Mouse (Mus musculus) MEL (cell line): ENCODE results near the gene F830045P16Rik. TPM values are rescaled to one million over a fixed set of nuclear protein-coding genes. Genes with fewer than 3 reads are reported as not detected.

Experiments used
- DNase-seq: peaks from one replicate; pipeline ENCODE4 v3.0.0; 2011; ENCODE audit warnings: low read depth, low spot score
- H3K27ac ChIP-seq: 2 replicates; pipeline ENCODE4 v1.5.1; 2012; ENCODE audit warnings: low read depth, mild to moderate bottlenecking, control low read depth, low read length, moderate library complexity; ENCODE audit not compliant: control insufficient read depth
- H3K27me3 ChIP-seq, 2 experiments: fragments of 150-350 bp in 1 of 2; sonication (generic) in 1 of 2; 2 replicates each; pipeline ENCODE4 v1.6.1; 2012; ENCODE audit warnings: low read length in 2 of 2, mild to moderate bottlenecking in 2 of 2, improper control_type of control experiment in 1 of 2, moderate library complexity in 1 of 2; ENCODE audit not compliant: insufficient read depth in 2 of 2, control insufficient read depth in 1 of 2
- H3K36me3 ChIP-seq, 2 experiments: 2 replicates each; pipeline ENCODE4 v1.6.1; 2012 to 2014; ENCODE audit warnings: low read length in 2 of 2, improper control_type of control experiment in 1 of 2, inconsistent platforms in 1 of 2, mild to moderate bottlenecking in 1 of 2; ENCODE audit not compliant: insufficient read depth in 2 of 2, control insufficient read depth in 1 of 2
- H3K4me1 ChIP-seq, 2 experiments: fragments of 150-350 bp in 1 of 2; sonication (generic) in 1 of 2; 2 replicates each; pipeline ENCODE4 v1.6.1; 2012; ENCODE audit warnings: low read length in 2 of 2, improper control_type of control experiment in 1 of 2, mild to moderate bottlenecking in 1 of 2; ENCODE audit not compliant: insufficient read depth in 2 of 2, control insufficient read depth in 1 of 2
- H3K4me3 ChIP-seq, 2 experiments: fragments of 150-350 bp in 1 of 2; sonication (generic) in 1 of 2; 2 replicates each; pipeline ENCODE4 v1.5.1; 2012; ENCODE audit warnings: low read depth in 2 of 2, low read length in 2 of 2, mild to moderate bottlenecking in 2 of 2, moderate library complexity in 2 of 2, control low read depth in 1 of 2, improper control_type of control experiment in 1 of 2; ENCODE audit not compliant: control insufficient read depth in 1 of 2, insufficient read depth in 1 of 2
- H3K79me2 ChIP-seq: 2 replicates; pipeline ENCODE4 v1.6.1; 2012; ENCODE audit warnings: mild to moderate bottlenecking, low read length, moderate library complexity; ENCODE audit not compliant: control insufficient read depth, poor library complexity, insufficient read depth
- H3K9ac ChIP-seq: 2 replicates; pipeline ENCODE4 v1.6.1; 2012; ENCODE audit warnings: low read depth, mild to moderate bottlenecking, control low read depth, low read length, moderate library complexity; ENCODE audit not compliant: control insufficient read depth, poor library complexity, severe bottlenecking
- H3K9me3 ChIP-seq: fragments of 150-350 bp; sonication (generic); replicated peaks from 2 replicates; pipeline ENCODE4 v1.6.1; 2012; ENCODE audit warnings: mild to moderate bottlenecking, low read length, improper control_type of control experiment, moderate library complexity; ENCODE audit not compliant: insufficient read depth
- BHLHE40 ChIP-seq: IDR thresholded peaks from 2 replicates; pipeline ENCODE4 v1.6.1; 2012; ENCODE audit warnings: low read depth, mild to moderate bottlenecking, inconsistent platforms, low read length, improper control_type of control experiment, borderline replicate concordance
- CHD1 ChIP-seq: IDR thresholded peaks from 2 replicates; pipeline ENCODE4 v1.6.1; 2012; ENCODE audit warnings: low read depth, mild to moderate bottlenecking, inconsistent platforms, low read length, improper control_type of control experiment
- CTCF ChIP-seq, 3 experiments: IDR thresholded peaks in 2 of 3; conservative IDR thresholded peaks in 1 of 3; 2 replicates each; pipeline ENCODE4 v1.5.1; 2011 to 2012; ENCODE audit warnings: low read length in 3 of 3, low read depth in 2 of 3, mild to moderate bottlenecking in 2 of 3, improper control_type of control experiment in 1 of 3, inconsistent platforms in 1 of 3, mixed read lengths in 1 of 3, moderate library complexity in 1 of 3; ENCODE audit not compliant: control insufficient read depth in 1 of 3, insufficient read depth in 1 of 3, poor library complexity in 1 of 3, severe bottlenecking in 1 of 3
- ELF1 ChIP-seq: IDR thresholded peaks from 2 replicates; pipeline ENCODE4 v1.6.1; 2014; ENCODE audit warnings: low read depth, mild to moderate bottlenecking, inconsistent platforms, low read length, improper control_type of control experiment, moderate library complexity
- EP300 ChIP-seq, 2 experiments: IDR thresholded peaks; 2 replicates each; pipeline ENCODE4 v1.6.1; 2011; ENCODE audit warnings: improper control_type of control experiment in 2 of 2, low read length in 2 of 2, low read depth in 1 of 2, mild to moderate bottlenecking in 1 of 2
- GABPA ChIP-seq: IDR thresholded peaks from 2 replicates; pipeline ENCODE4 v1.6.1; 2012; ENCODE audit warnings: low read depth, mild to moderate bottlenecking, inconsistent platforms, low read length, improper control_type of control experiment, moderate library complexity
- HCFC1 ChIP-seq: IDR thresholded peaks from 2 replicates; pipeline ENCODE4 v1.6.1; 2012; ENCODE audit warnings: low read depth, mild to moderate bottlenecking, inconsistent platforms, low read length, improper control_type of control experiment, moderate library complexity
- MAX ChIP-seq: IDR thresholded peaks from 2 replicates; pipeline ENCODE4 v1.6.1; 2011; ENCODE audit warnings: low read length, improper control_type of control experiment
- MEF2A ChIP-seq: IDR thresholded peaks from 2 replicates; pipeline ENCODE4 v1.6.1; 2014; ENCODE audit warnings: low read depth, mild to moderate bottlenecking, inconsistent platforms, low read length, improper control_type of control experiment; ENCODE audit not compliant: poor library complexity, insufficient replicate concordance, severe bottlenecking; ENCODE audit errors: extremely low read depth
- NRF1 ChIP-seq: IDR thresholded peaks from 2 replicates; pipeline ENCODE4 v1.6.1; 2014; ENCODE audit warnings: low read depth, mild to moderate bottlenecking, inconsistent platforms, low read length, improper control_type of control experiment, moderate library complexity; ENCODE audit not compliant: poor library complexity, insufficient read depth, severe bottlenecking
- POLR2A ChIP-seq, 2 experiments: IDR thresholded peaks; 2 replicates each; pipeline ENCODE4 v1.6.1; 2011 to 2012; ENCODE audit warnings: low read length in 2 of 2, mild to moderate bottlenecking in 2 of 2, control low read depth in 1 of 2, improper control_type of control experiment in 1 of 2, low read depth in 1 of 2, moderate library complexity in 1 of 2; ENCODE audit not compliant: control insufficient read depth in 1 of 2, insufficient read depth in 1 of 2, poor library complexity in 1 of 2
- POLR2AphosphoS5 ChIP-seq: IDR thresholded peaks from 2 replicates; pipeline ENCODE4 v1.6.1; 2012; ENCODE audit warnings: low read depth, borderline replicate concordance, mild to moderate bottlenecking, inconsistent platforms, low read length, moderate library complexity, mixed read lengths
- RAD21 ChIP-seq: IDR thresholded peaks from 2 replicates; pipeline ENCODE4 v1.6.1; 2011; ENCODE audit warnings: mild to moderate bottlenecking, low read depth, low read length, improper control_type of control experiment
- RCOR1 ChIP-seq: IDR thresholded peaks from 2 replicates; pipeline ENCODE4 v1.6.1; 2012; ENCODE audit warnings: low read depth, mild to moderate bottlenecking, inconsistent platforms, low read length, improper control_type of control experiment
- TAL1 ChIP-seq: IDR thresholded peaks from 2 replicates; pipeline ENCODE4 v1.6.1; 2012; ENCODE audit warnings: mild to moderate bottlenecking, inconsistent platforms, low read length, moderate library complexity, mixed read lengths
- TBP ChIP-seq: IDR thresholded peaks from 2 replicates; pipeline ENCODE4 v1.8.0; 2011; ENCODE audit warnings: low read depth, low read length, improper control_type of control experiment
- UBTF ChIP-seq: IDR thresholded peaks from 2 replicates; pipeline ENCODE4 v1.6.1; 2012; ENCODE audit warnings: low read depth, mild to moderate bottlenecking, inconsistent platforms, low read length, improper control_type of control experiment, moderate library complexity, borderline replicate concordance; ENCODE audit not compliant: insufficient read depth
- USF1 ChIP-seq: IDR thresholded peaks from 2 replicates; pipeline ENCODE4 v1.6.1; 2014; ENCODE audit warnings: low read depth, mild to moderate bottlenecking, inconsistent platforms, low read length, improper control_type of control experiment, moderate library complexity
- USF2 ChIP-seq, 2 experiments: IDR thresholded peaks; 2 replicates each; pipeline ENCODE4 v1.6.1; 2011 to 2012; ENCODE audit warnings: improper control_type of control experiment in 2 of 2, low read length in 2 of 2, borderline replicate concordance in 1 of 2, inconsistent platforms in 1 of 2, low read depth in 1 of 2, mild to moderate bottlenecking in 1 of 2; ENCODE audit not compliant: insufficient read depth in 1 of 2
- ZMIZ1 ChIP-seq: IDR thresholded peaks from 2 replicates; pipeline ENCODE4 v1.6.1; 2012; ENCODE audit warnings: low read depth, mild to moderate bottlenecking, inconsistent platforms, low read length, improper control_type of control experiment, moderate library complexity
- ZNF384 ChIP-seq: IDR thresholded peaks from 2 replicates; pipeline ENCODE4 v1.6.1; 2012; ENCODE audit warnings: low read depth, mild to moderate bottlenecking, inconsistent platforms, low read length, improper control_type of control experiment
- polyA plus RNA-seq, 2 experiments: library from polyadenylated mRNA; stranded (reverse) in 1 of 2; unstranded in 1 of 2; fragments of >175 nt in 1 of 2; fragments of >200 nt in 1 of 2; gene quantifications; 2 replicates each; pipeline versions ENCODE4 v1.2.1 to v1.2.4; 2012; ENCODE audit warnings: low replicate concordance in 2 of 2, low read depth in 1 of 2; ENCODE audit not compliant: insufficient read length in 2 of 2, insufficient read depth in 1 of 2, missing spikeins in 1 of 2
- total RNA-seq: library from RNA; depleted of rRNA; stranded (reverse); fragments of 300-350 nt; gene quantifications from 2 replicates; pipeline ENCODE4 v1.2.3, GENCODE M21; 2012

Gene F830045P16Rik
- total and polyA plus RNA-seq, 3 experiments, result not detected

GRCm38 (mm10) chr2:129539175-129539574, 2.8 kb upstream of the F830045P16Rik start:
- no peaks in the 10 kb centered on the region for H3K79me2 ChIP-seq
- no peak overlapping the region for H3K27ac ChIP-seq
- TF ChIP-seq TBP (no peak), MAX (no peak), CTCF (IDR thresholded peaks at IDR 0.05 in 2 of 3, conservative IDR thresholded peaks at IDR 0.05 in 1 of 3; ENCODE audit: control insufficient read depth in 1 of 3, insufficient read depth in 1 of 3, low read depth in 2 of 3, low read length in 3 of 3, poor library complexity in 1 of 3, severe bottlenecking in 1 of 3) (no peak), RAD21 (no peak), POLR2A (IDR thresholded peaks at IDR 0.05; ENCODE audit: control insufficient read depth in 1 of 2, insufficient read depth in 1 of 2, low read depth in 1 of 2, low read length in 2 of 2, poor library complexity in 1 of 2) (no peak), ZMIZ1 (no peak), ELF1 (no peak)
- H3K9me3 ChIP-seq, result no peaks in the 10 kb centered on the region
- no peak for DNase-seq
- H3K4me3 ChIP-seq, result no peak overlapping the region
- peaks cover 0 to 2% of the 10 kb centered on the region in 2 experiments; a peak in 2 of 4 replicates for H3K27me3 ChIP-seq
- no peaks in the 10 kb centered on the region for H3K36me3 ChIP-seq
- no peaks in the 10 kb centered on the region for H3K4me1 ChIP-seq
- no peak overlapping the region for H3K9ac ChIP-seq

- no peak for DNase-seq
- Histone ChIP-seq H3K27ac (no peak overlapping the region), H3K9me3 (no peaks in the 10 kb centered on the region), H3K4me1 (no peaks in the 10 kb centered on the region), H3K9ac (no peak overlapping the region), H3K27me3 (peaks cover 0 to 2% of the 10 kb centered on the region in 2 experiments; a peak in 3 of 4 replicates), H3K79me2 (no peaks in the 10 kb centered on the region), H3K36me3 (no peaks in the 10 kb centered on the region), H3K4me3 (no peak overlapping the region)
- TF ChIP-seq MEF2A, result no peak
- no peak for TF ChIP-seq HCFC1
- TF ChIP-seq POLR2AphosphoS5, result no peak
- no peak for TF ChIP-seq POLR2A (IDR thresholded peaks at IDR 0.05; ENCODE audit: control insufficient read depth in 1 of 2, insufficient read depth in 1 of 2, low read depth in 1 of 2, low read length in 2 of 2, poor library complexity in 1 of 2)
- TF ChIP-seq TAL1, result no peak
- TF ChIP-seq GABPA, result no peak
- TF ChIP-seq BHLHE40, result no peak
- TF ChIP-seq ZNF384, result no peak
- no peak for TF ChIP-seq NRF1
- no peak for TF ChIP-seq UBTF
- no peak for TF ChIP-seq USF2 (IDR thresholded peaks at IDR 0.05; ENCODE audit: borderline replicate concordance in 1 of 2, insufficient read depth in 1 of 2, low read depth in 1 of 2, low read length in 2 of 2)
- TF ChIP-seq USF1, result no peak
- TF ChIP-seq CHD1, result no peak
- no peak for TF ChIP-seq ELF1
- no peak for TF ChIP-seq EP300 (IDR thresholded peaks at IDR 0.05; ENCODE audit: low read depth in 1 of 2, low read length in 2 of 2)
- no peak for TF ChIP-seq RCOR1
Measured at GRCm38 (mm10) chr2:129537926-129538325, 1.5 kb upstream of the F830045P16Rik start.
